Mouse (Mus musculus): ENCODE measurements at regions not wholly inside any gene's neighbourhood (a gene's known extent, or its start where the extent isn't known, plus 50 kb on each side); places are given as distances from the start of the nearest gene placed in this dataset.

DNA sequence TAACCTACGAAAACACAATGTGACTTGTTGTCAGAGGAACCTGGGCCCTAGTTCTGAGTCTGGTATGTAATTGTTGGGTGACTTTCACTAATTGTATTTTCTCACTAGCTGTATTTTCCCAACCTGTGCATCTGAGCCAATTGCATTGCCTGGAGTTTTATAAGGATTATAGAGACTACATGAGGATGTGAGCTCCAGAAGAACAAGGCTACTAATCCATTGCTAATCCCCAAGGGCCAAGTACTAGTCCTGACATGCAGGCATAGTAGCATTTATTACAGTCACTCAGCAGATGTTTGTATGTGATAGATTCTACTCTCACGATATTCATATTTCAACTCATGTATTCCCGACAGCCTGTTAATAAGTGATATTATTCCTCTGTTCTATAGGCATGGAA is 2481.1 kb upstream of the Gm7489 start:
- Histone ChIP-seq H3K27ac (ENCODE audit: low read length) (no peak overlapping the region), H3K27me3 (ENCODE audit: insufficient read depth, low read length) (no peaks in the 10 kb centered on the region), H3K36me3 (ENCODE audit: insufficient read depth, low read length) (no peaks in the 10 kb centered on the region), H3K4me1 (ENCODE audit: insufficient read depth, low read length) (no peaks in the 10 kb centered on the region), H3K4me2 (replicated peaks; ENCODE audit: low read depth, low read length) (no peak overlapping the region), H3K4me3 (ENCODE audit: low read length) (no peak overlapping the region), H3K9ac (replicated peaks; ENCODE audit: low read length) (no peak overlapping the region), H3K9me3 (ENCODE audit: low read length) (no peaks in the 10 kb centered on the region)
- 96% methylated on average over 3 of the region's 3 CpGs for WGBS
- no peak for ATAC-seq (ENCODE audit: low FRiP score, low TSS enrichment)

DNA sequence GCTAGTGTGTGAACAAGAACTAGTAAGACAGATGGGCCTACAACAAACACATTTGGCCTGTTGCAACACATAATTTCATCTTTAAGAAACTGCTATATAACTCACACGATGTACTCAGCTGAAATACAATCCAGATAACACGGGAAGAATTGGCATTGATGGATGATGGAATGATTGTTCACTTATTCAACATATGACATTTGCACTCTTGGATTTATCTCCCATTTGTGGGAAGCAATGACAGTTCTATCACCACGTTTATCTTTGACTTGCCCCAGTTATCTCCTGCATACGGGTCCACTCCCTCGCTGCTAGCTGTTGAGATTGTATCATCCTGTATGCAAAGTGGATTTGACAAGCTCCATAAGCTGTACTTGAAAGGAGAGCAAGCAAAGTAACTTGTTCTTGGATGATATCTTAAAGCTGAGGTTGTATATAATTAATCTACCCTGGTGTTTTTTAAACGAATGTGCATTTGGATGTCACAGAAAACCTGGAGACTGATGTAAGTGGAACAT is 2474.9 kb upstream of the Gm7489 start:
- Histone ChIP-seq H3K4me2 (replicated peaks; ENCODE audit: low read depth, low read length) (no peak overlapping the region), H3K4me3 (ENCODE audit: low read length) (no peak overlapping the region), H3K27me3 (ENCODE audit: insufficient read depth, low read length) (no peaks in the 10 kb centered on the region), H3K27ac (ENCODE audit: low read length) (no peak overlapping the region), H3K9me3 (ENCODE audit: low read length) (no peaks in the 10 kb centered on the region), H3K9ac (replicated peaks; ENCODE audit: low read length) (no peak overlapping the region), H3K4me1 (ENCODE audit: insufficient read depth, low read length) (no peaks in the 10 kb centered on the region), H3K36me3 (ENCODE audit: insufficient read depth, low read length) (no peaks in the 10 kb centered on the region)
- 63% methylated on average over 6 of the region's 6 CpGs for WGBS
- ATAC-seq (ENCODE audit: low FRiP score, low TSS enrichment) = no peak

DNA sequence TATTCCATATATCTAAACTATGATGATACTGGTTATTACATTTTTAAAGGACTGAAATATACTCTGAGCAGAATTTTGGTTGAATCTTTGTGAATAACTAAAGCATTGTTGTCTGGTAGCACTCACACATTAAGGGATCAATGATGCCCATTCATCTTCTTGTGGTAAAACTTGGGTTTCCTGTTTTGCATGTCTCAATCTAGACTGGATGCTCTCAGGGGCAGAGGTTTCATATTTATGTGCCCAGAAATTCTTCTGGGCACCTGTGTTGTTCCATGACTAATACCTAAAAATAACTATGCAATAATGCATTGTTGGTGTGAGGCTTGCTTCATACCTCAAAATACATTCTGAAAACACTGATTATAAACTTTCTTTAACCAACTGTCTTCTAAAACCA is 2472.7 kb upstream of the Gm7489 start:
- no peaks in the 10 kb centered on the region for H3K4me1 ChIP-seq (ENCODE audit: insufficient read depth, low read length)
- no peaks in the 10 kb centered on the region for H3K27me3 ChIP-seq (ENCODE audit: insufficient read depth, low read length)
- no peak overlapping the region for H3K4me3 ChIP-seq (ENCODE audit: low read length)
- no peak for ATAC-seq (ENCODE audit: low FRiP score, low TSS enrichment)
- no peak overlapping the region for H3K27ac ChIP-seq (ENCODE audit: low read length)
- H3K9ac ChIP-seq (replicated peaks; ENCODE audit: low read length) = no peak overlapping the region
- no peaks in the 10 kb centered on the region for H3K36me3 ChIP-seq (ENCODE audit: insufficient read depth, low read length)
- H3K9me3 ChIP-seq (ENCODE audit: low read length) = no peaks in the 10 kb centered on the region
- H3K4me2 ChIP-seq (replicated peaks; ENCODE audit: low read depth, low read length) = no peak overlapping the region

GRCm38 (mm10) chr15:51442606-51443005 is 2442.1 kb upstream of the Gm7489 start:
- no peak for ATAC-seq (ENCODE audit: low FRiP score, low TSS enrichment)
- H3K9ac ChIP-seq (replicated peaks; ENCODE audit: low read length) = no peak overlapping the region
- no peak overlapping the region for H3K27ac ChIP-seq (ENCODE audit: low read length)
- no peak overlapping the region for H3K4me3 ChIP-seq (ENCODE audit: low read length)
- H3K27me3 ChIP-seq (ENCODE audit: insufficient read depth, low read length) = no peaks in the 10 kb centered on the region
- H3K36me3 ChIP-seq (ENCODE audit: insufficient read depth, low read length) = no peaks in the 10 kb centered on the region
- H3K9me3 ChIP-seq (ENCODE audit: low read length) = no peaks in the 10 kb centered on the region
- 53% methylated on average over 2 of the region's 2 CpGs for WGBS
- no peaks in the 10 kb centered on the region for H3K4me1 ChIP-seq (ENCODE audit: insufficient read depth, low read length)
- H3K4me2 ChIP-seq (replicated peaks; ENCODE audit: low read depth, low read length) = no peak overlapping the region

DNA sequence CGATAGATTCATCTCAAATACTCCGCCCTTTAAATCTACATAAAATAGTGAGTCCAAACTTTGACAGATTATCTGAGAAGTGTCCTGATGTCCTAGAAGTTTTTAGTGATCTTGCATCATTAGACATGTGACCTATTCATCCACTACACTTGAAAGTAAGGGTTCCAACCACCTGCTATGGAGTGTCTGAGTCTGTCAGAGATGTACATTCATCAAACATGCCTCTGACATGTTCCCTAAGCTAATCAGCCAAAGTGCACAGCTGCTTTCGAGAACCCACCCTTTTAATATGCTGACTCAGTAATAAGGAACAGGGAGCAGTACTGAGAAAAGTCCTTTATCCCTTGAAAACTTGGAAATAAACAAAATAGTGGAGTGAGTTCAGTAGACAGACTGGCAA is 2414.8 kb upstream of the Gm7489 start:
- Histone ChIP-seq H3K27ac (ENCODE audit: low read length) (no peak overlapping the region), H3K4me3 (ENCODE audit: low read length) (no peak overlapping the region), H3K27me3 (ENCODE audit: insufficient read depth, low read length) (no peaks in the 10 kb centered on the region), H3K9ac (replicated peaks; ENCODE audit: low read length) (no peak overlapping the region), H3K36me3 (ENCODE audit: insufficient read depth, low read length) (no peaks in the 10 kb centered on the region), H3K4me2 (replicated peaks; ENCODE audit: low read depth, low read length) (no peak overlapping the region), H3K4me1 (ENCODE audit: insufficient read depth, low read length) (no peaks in the 10 kb centered on the region), H3K9me3 (ENCODE audit: low read length) (no peaks in the 10 kb centered on the region)
- WGBS = 75% methylated on average over 3 of the region's 3 CpGs
- no peak for ATAC-seq (ENCODE audit: low FRiP score, low TSS enrichment)

- WGBS = 66% methylated on average over 1 of the region's 1 CpGs
- ATAC-seq (ENCODE audit: low FRiP score, low TSS enrichment) = no peak
- Histone ChIP-seq H3K27ac (ENCODE audit: low read length) (no peak overlapping the region), H3K27me3 (ENCODE audit: insufficient read depth, low read length) (no peaks in the 10 kb centered on the region), H3K4me1 (ENCODE audit: insufficient read depth, low read length) (no peaks in the 10 kb centered on the region), H3K9ac (replicated peaks; ENCODE audit: low read length) (no peak overlapping the region), H3K9me3 (ENCODE audit: low read length) (no peaks in the 10 kb centered on the region), H3K36me3 (ENCODE audit: insufficient read depth, low read length) (no peaks in the 10 kb centered on the region), H3K4me2 (replicated peaks; ENCODE audit: low read depth, low read length) (no peak overlapping the region), H3K4me3 (ENCODE audit: low read length) (no peak overlapping the region)
Observed at GRCm38 (mm10) chr15:51471143-51471542, 2413.6 kb upstream of the Gm7489 start.

GRCm38 (mm10) chr15:51472049-51472448 is 2412.7 kb upstream of the Gm7489 start:
- 79% methylated on average over 2 of the region's 2 CpGs for WGBS
- Histone ChIP-seq H3K4me1 (ENCODE audit: insufficient read depth, low read length) (no peaks in the 10 kb centered on the region), H3K9me3 (ENCODE audit: low read length) (no peaks in the 10 kb centered on the region), H3K27me3 (ENCODE audit: insufficient read depth, low read length) (no peaks in the 10 kb centered on the region), H3K36me3 (ENCODE audit: insufficient read depth, low read length) (no peaks in the 10 kb centered on the region), H3K27ac (ENCODE audit: low read length) (no peak overlapping the region), H3K4me3 (ENCODE audit: low read length) (no peak overlapping the region), H3K4me2 (replicated peaks; ENCODE audit: low read depth, low read length) (no peak overlapping the region), H3K9ac (replicated peaks; ENCODE audit: low read length) (no peak overlapping the region)
- ATAC-seq (ENCODE audit: low FRiP score, low TSS enrichment) = no peak

DNA sequence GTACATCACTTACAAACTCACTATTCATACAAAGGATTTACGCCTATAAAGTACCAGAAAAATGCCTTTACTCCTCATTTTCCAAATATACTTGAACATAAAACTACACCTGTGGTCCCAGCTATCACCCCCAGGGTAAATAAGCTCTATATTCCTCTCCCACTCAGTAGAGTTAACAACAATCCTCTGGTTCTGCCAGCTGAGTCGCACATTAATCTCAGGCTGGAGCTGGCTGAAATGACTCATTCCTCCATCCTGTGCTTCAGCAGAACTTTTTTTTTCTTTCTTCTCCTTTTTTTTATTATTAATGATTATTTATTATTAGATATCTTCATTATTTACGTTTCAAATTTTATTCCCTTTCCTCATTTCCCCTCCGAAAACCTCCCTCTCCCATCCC is 2402.8 kb upstream of the Gm7489 start:
- Histone ChIP-seq H3K9ac (replicated peaks; ENCODE audit: low read length) (no peak overlapping the region), H3K27me3 (ENCODE audit: insufficient read depth, low read length) (no peaks in the 10 kb centered on the region), H3K4me1 (ENCODE audit: insufficient read depth, low read length) (no peaks in the 10 kb centered on the region), H3K4me2 (replicated peaks; ENCODE audit: low read depth, low read length) (no peak overlapping the region), H3K9me3 (ENCODE audit: low read length) (no peaks in the 10 kb centered on the region), H3K36me3 (ENCODE audit: insufficient read depth, low read length) (no peaks in the 10 kb centered on the region), H3K4me3 (ENCODE audit: low read length) (no peak overlapping the region), H3K27ac (ENCODE audit: low read length) (no peak overlapping the region)
- 82% methylated on average over 4 of the region's 4 CpGs for WGBS
- no peak for ATAC-seq (ENCODE audit: low FRiP score, low TSS enrichment)

DNA sequence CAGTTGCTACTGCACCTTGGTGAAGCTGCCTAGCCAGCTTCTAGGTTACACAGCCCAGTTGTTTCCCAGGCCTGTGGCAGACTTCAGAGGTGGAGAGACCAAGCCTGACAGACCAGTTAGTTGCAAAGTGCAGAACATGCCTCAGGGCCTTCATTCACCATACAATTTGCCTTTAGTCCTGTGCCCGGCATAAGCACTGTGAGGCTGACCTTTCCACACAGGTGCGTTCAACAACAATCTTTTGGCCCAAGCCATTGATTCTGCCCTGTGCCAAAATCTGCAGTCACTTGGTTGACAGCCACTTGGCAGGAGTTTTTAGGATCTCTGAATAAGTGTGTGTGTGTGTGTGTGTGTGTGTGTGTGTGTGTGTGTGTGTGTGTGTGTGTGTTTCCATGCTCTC is 2400.5 kb upstream of the Gm7489 start:
- Histone ChIP-seq H3K9ac (replicated peaks; ENCODE audit: low read length) (no peak overlapping the region), H3K4me1 (ENCODE audit: insufficient read depth, low read length) (no peaks in the 10 kb centered on the region), H3K36me3 (ENCODE audit: insufficient read depth, low read length) (no peaks in the 10 kb centered on the region), H3K27ac (ENCODE audit: low read length) (no peak overlapping the region), H3K9me3 (ENCODE audit: low read length) (no peaks in the 10 kb centered on the region), H3K4me3 (ENCODE audit: low read length) (no peak overlapping the region), H3K4me2 (replicated peaks; ENCODE audit: low read depth, low read length) (no peak overlapping the region), H3K27me3 (ENCODE audit: insufficient read depth, low read length) (no peaks in the 10 kb centered on the region)
- peak; percentile 74 for ATAC-seq (ENCODE audit: low FRiP score, low TSS enrichment)
- 82% methylated on average over 2 of the region's 2 CpGs for WGBS

DNA sequence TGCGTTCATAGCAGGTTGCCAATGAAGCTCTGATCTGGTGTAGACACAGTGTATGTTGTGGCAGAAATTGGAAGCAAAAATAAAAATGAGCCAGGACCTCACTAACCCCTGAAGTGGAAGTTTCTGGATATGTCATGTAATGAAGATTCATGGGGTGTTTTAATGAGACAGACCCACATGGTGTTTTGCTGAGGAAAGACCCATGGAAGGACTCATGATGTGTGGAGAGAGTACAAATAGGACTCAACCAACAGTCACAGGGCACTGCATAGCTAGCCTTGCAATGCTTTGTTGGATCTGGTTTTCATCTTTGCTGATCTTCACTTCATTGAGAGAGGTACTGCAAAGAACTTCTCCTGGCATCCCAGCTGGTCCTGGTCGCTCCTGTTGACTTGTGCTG is 2399.2 kb upstream of the Gm7489 start:
- Histone ChIP-seq H3K9me3 (ENCODE audit: low read length) (no peaks in the 10 kb centered on the region), H3K36me3 (ENCODE audit: insufficient read depth, low read length) (no peaks in the 10 kb centered on the region), H3K4me1 (ENCODE audit: insufficient read depth, low read length) (no peaks in the 10 kb centered on the region), H3K9ac (replicated peaks; ENCODE audit: low read length) (no peak overlapping the region), H3K4me3 (ENCODE audit: low read length) (no peak overlapping the region), H3K27ac (ENCODE audit: low read length) (no peak overlapping the region), H3K27me3 (ENCODE audit: insufficient read depth, low read length) (no peaks in the 10 kb centered on the region), H3K4me2 (replicated peaks; ENCODE audit: low read depth, low read length) (no peak overlapping the region)
- ATAC-seq (ENCODE audit: low FRiP score, low TSS enrichment) = no peak
- 85% methylated on average over 2 of the region's 2 CpGs for WGBS

All from kidney, embryonic 16.5 days (tissue).